Mouse (Mus musculus): ENCODE results near the gene Spsb4.

DNA sequence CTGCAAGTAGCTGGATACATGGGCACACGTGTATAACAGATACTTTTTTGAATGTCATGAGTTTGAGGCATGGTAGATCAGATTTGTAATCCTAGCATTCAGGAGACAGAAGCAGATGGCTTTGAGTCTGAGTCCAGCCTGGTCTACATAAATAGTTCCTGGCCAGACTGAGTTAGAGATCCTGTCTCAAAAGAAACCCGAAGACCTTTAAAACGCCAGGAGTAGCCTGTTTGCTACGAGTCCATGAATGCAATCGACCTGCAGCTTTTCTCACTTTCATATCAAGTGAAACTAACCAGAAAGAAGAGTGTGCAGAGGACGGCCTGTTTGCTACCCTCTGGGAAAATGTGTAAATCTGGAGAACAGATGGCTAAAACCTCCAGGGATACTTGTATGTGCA lies 49.1 kb upstream of the Spsb4 start:
- no peak for TF ChIP-seq TBP (IDR thresholded peaks at IDR 0.05; ENCODE audit: low read depth, low read length)
- TF ChIP-seq CTCF (IDR thresholded peaks at IDR 0.05 in 2 of 3, conservative IDR thresholded peaks at IDR 0.05 in 1 of 3; ENCODE audit: control insufficient read depth in 1 of 3, insufficient read depth in 1 of 3, low read depth in 2 of 3, low read length in 3 of 3, poor library complexity in 1 of 3, severe bottlenecking in 1 of 3): no peak
- TF ChIP-seq POLR2A (IDR thresholded peaks at IDR 0.05; ENCODE audit: control insufficient read depth in 1 of 2, insufficient read depth in 1 of 2, low read depth in 1 of 2, low read length in 2 of 2, poor library complexity in 1 of 2): no peak
- TF ChIP-seq USF2 (IDR thresholded peaks at IDR 0.05; ENCODE audit: borderline replicate concordance in 1 of 2, insufficient read depth in 1 of 2, low read depth in 1 of 2, low read length in 2 of 2): no peak
- no peak for TF ChIP-seq EP300 (IDR thresholded peaks at IDR 0.05; ENCODE audit: low read depth in 1 of 2, low read length in 2 of 2)
- no peak for TF ChIP-seq KAT2A (conservative IDR thresholded peaks at IDR 0.05; ENCODE audit: low read depth, low read length)
- TF ChIP-seq ELF1 (IDR thresholded peaks at IDR 0.05; ENCODE audit: low read depth, low read length): no peak
- no peak for TF ChIP-seq CHD2 (IDR thresholded peaks at IDR 0.05; ENCODE audit: low read length)
- TF ChIP-seq NELFE (IDR thresholded peaks at IDR 0.05; ENCODE audit: low read depth, low read length): no peak
- TF ChIP-seq MYB (IDR thresholded peaks at IDR 0.05; ENCODE audit: low read depth, low read length): no peak
- no peak for TF ChIP-seq BHLHE40 (IDR thresholded peaks at IDR 0.05; ENCODE audit: borderline replicate concordance, low read depth, low read length)
- TF ChIP-seq ZNF384 (IDR thresholded peaks at IDR 0.05; ENCODE audit: low read depth, low read length): no peak

Measured in MEL (cell line).